Mouse (Mus musculus): ENCODE data around the gene Xcr1.

DNA sequence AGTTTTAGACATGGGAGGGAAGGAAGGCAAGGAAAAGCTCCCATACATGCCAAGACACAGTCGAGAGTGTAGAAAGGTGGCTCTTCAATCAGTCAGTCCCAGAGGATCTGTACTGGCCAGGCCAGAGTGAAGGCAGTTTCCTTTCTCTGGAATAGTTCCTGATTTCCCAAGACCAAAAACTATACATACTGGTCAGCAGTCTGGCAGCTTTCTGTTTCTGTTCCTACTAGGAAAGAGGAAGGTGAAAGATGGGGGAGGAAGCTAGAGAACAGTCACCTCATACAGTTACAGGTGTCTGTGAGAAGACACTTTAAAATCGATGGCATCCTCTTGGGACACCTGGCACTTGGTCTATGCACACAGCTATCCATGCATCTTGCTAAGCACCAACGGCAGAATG is 46.4 kb downstream of the Xcr1 start:
- TF ChIP-seq CTCF (IDR thresholded peaks at IDR 0.05; ENCODE audit: control insufficient read depth, insufficient read depth, insufficient replicate concordance, low read depth, low read length) = no peak
- TF ChIP-seq POLR2A (IDR thresholded peaks at IDR 0.05; ENCODE audit: control insufficient read depth, low read depth, low read length) = no peak

Data from testis, adult 2 months (tissue).